Mouse (Mus musculus): ENCODE measurements around the gene Stx5a. TPM values are rescaled to one million over a fixed set of nuclear protein-coding genes. Genes with fewer than 3 reads are reported as not detected.
"Not testable (repeated sequence)": the region's sequence is repeated elsewhere in the genome, so short reads cannot be mapped to it uniquely, and the experiment has no call there.

Stx5a gene
- total RNA-seq, 2 experiments from 2014 or later: 83.6 to 92.9 TPM

DNA sequence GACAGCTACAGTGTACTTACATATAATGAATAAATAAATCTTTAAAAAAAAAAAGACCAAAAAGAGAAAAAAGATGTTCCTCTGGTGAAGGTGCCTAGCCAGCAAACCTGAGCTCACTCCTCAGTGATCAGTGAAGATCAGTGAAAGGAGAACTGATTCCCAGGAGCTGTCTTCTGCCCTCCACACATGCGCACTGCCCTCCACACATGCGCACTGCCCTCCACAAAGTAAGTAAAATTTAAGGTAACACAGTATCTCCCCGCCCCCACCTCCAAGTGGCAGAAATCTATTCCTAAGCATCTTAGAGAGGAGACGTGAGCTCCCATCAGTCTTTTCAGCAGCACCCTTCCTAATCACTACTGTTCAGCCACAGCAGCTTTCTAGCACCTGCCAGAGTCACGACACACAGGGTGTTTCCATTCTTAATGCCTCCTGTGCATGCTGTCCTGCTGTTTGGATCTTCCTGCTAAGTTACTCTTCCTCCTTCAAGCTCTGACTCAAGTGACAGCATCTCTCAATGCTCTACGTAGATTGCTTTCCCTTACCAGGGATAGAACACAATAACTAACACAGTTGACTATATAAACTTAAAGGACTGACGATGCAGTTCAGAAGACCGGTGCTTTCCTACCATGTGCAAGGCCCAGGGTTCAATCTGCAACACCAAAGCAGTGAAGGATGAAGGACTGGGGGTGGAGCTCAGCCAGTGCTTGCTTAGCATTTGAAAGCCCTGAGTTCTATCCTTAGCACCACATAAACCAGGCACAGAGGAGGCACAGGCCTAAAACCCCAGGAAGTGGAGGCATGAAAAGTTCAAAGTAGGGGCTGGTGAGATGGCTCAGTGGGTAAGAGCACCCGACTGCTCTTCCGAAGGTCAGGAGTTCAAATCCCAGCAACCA is 25.1 kb upstream of the Stx5a start:
- no peak for DNase-seq

DNA sequence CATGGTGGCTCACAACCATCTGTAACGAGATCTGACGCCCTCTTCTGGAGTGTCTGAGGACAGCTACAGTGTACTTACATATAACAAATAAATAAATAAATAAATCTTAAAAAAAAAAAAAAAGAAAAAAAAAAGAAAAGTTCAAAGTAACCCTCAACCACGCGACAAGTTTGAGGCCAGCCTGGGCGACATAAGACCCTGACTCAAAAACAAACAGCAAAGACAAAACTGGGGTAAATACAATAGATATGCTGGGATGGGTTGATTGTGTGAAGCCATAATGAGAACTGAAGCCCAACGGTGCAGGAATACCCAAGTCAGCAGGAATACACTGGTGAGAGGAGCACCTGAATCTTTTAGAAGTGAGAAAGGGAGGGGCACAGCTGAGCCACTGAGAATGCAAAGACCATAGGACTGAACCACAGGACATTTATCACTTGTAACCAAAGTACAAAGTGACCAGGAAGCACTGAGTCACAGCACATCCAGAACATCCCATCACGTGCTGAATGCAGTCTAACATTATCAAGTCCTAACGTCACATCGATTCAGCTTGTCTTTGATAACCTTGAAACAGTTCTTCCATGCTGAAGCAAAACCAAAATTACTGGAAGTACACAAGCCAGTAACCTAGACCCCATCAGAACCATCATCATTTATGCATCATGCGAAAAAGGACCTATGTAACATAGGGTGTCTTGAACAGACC is 24.3 kb upstream of the Stx5a start:
- no peak for DNase-seq

DNA sequence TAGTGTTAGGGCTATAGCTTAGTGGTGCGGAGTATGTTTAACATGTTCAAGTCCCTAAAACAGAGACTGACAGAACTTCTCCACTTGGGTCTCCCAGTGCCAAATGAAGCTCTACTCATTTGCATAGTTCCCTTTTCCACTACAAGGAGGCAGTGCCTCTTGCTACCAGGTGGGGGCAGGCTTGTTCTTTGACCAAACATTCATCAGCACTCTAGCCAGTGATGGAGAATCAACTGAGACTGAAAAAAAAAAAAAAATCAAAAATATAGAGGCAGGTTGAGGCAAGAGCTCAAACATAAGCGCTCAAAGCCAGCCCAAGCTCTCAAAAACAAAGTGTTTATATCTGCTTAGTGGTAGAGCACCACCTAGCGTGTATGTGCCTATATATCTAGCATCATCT is 22.9 kb upstream of the Stx5a start:
- DNase-seq: peak; percentile 58 to 80

DNA sequence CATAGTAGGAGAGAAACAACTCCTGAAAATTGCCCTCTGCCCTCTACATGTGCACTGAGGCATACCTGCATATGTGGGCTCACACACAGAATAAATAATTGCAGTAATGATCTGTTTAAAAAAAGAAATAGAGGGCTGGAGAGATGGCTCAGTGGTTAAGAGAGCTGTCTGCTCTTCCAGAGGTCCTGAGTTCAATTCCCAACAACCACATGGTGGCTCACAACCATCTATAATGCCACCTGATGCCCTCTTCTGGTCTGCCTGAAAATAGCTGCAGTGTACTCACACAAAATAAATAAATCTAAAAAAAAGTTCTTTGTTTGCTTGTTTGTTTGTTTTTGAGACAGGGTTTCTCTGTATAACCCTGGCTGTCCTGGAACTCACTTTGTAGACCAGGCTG is 22.2 kb upstream of the Stx5a start:
- DNase-seq: not testable (repeated sequence)

DNA sequence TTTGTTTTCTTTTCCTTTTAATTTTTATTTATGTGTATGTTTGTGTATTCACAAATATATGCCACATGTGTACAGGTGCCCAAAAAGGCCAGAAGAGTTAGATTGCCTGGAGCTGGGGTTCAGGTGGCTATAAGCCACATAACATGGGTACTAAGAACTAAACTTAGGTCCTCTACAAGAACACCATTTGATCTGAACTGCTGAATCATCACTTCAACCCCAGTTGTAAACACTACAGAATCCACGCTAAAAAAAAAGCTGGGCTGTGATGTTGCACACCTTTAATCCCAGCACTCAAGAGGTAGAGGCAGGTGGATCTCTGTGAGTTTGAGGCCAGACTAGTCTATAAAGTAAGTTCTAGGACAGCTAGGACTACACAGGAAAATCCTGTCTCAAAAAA is 19.8 kb upstream of the Stx5a start:
- no peak for DNase-seq

DNA sequence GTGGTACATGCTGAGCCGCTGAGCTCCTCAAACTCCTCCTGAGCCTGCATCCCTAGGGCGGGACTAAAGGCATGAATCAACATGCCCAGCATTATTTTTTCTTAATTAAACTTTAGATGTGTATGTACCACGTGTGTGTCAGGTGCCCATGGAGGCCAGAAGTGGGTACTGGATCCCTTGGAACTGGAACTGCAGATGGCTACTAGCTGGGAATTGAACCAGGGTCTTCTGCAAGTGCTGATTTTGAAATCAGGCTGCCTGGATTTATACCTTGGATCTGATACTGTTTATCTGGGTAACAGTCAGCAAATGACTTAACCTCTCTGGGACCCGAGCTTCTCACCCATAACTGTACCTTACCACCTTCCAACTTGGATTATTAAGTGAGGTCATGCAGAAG is 19.2 kb upstream of the Stx5a start:
- no peak for DNase-seq

DNA sequence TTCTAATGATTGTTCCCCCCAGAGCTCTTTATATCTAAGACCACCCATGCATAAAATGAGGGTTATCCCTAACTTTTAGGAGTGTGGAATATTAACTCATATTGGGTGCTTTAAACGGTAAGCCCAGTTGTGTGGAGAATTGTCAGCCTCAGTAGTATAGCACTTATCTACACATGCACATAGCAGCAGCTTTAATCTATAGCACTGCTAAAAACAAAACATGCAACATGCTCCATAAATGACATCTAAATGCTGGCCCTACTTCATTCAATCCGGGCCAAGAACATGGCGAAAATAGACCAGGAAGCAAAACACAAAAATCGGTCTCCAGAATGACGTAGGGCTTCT is 18.7 kb upstream of the Stx5a start:
- DNase-seq: no peak

DNA sequence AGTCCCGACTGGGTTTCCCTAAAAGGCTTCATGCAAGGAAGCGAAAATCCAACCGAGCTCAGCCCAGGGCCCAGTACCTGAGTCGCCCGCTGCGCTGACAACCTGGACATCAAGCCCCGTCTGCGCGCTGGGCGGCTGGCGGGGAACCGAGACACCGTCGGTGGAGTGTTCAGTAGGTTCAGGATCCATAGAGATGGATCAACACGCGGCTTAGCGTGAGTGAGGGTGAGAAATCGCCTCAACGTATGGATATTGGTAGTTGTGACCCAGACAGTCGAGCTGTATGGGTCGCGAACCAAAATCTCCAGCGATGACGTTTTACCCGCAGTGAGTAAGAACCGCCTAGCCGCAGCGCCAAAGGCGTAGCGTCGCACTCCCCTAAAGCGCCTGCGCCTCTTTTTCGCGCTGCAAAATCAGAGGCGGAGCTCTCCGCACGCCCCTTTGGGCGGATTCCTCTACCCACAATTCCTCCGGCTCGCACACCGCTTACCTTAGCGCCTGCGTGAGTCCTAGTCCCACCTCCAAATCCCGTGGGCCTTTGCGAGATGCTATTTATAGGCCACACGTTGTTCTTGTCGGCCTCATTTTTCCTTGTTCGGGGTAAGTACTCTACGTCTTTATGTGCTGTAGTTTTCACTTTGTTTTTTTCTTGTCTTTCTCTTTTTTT is 18.2 kb upstream of the Stx5a start, which contains the start of gene Slc3a2:
Gene Slc3a2 (minus strand): TSS at position 463 of the 667 bp plus-strand sequence.
- DNase-seq: peak; percentile 95 to 96

DNA sequence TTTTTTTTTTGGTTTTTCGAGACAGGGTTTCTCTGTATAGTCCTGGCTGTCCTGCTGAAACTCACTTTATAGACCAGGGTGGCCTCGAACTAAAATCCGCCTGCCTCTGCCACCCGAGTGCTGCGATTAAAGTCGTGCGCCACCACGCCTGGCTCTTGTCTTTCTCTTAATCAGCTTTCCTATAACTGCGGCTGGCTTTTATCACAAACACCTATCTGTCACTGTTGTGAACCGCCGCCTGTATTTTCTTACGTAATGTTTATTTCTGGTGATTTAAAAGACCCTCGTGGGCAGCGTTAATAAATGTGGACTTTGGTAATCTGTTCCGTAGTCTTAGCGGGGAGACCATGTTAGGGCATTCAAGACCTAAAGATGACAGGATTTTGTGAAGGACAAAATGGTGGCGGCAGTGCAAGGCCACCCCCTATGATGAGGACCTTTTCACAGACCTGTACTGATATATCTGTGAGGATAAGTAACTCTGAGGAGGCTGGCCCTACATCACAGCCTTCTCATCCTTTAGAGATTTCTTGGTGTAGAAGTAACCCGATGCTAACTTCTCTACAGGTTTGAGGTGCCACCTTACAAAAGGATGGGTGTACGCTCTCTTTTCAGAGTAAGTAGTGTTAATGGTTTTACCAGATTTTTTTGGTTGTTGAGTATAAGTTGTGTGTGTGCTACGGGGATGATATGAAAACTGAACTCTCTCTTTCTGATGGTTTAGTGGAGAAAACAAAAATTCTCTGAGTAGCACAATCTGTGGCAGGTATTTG is 17.5 kb upstream of the Stx5a start:
- DNase-seq: no peak

DNA sequence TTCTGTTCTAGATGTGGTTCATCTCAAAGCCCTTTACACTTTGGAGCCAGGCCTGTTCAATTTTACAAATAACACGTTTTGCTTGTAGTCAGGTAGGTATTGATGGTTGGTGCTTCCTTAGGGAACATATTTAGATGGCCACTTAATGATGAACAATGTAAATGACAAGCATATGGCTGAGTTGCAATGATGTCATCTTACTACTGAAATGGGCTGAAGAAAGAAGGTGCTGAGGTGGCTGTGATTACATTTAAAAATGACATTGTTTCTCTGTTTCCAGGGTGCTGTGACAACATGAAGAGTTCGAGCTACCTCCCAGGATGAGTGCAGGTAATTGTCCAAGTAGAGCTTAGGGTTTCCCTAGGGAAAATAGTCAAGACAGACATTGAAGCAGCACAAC is 16.8 kb upstream of the Stx5a start:
- DNase-seq: no peak

DNA sequence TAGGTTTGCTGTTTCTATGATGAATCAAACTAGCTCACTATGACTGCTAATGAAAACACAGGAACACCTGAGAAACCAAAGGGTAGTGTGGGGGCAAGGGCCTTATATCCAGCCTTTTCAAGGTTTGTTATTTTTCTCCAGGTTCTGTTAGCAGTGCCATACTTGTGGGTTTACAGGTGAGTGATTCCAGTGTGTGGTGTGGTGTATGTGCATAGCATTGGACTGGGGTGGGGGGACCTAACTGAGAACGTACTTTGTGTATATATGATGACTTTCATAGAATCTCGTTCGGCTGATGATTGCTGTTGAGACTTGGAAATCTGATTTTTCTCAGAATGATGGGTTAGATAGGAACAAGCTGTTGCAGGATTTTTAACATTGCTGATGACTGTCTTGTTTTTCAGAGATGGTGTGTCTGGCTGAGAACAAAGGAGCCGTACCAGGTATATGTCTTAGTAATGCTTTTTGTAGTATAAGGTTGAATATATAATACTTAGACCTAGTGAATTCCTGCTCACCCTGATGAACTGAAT is 16.1 kb upstream of the Stx5a start:
- no peak for DNase-seq

DNA sequence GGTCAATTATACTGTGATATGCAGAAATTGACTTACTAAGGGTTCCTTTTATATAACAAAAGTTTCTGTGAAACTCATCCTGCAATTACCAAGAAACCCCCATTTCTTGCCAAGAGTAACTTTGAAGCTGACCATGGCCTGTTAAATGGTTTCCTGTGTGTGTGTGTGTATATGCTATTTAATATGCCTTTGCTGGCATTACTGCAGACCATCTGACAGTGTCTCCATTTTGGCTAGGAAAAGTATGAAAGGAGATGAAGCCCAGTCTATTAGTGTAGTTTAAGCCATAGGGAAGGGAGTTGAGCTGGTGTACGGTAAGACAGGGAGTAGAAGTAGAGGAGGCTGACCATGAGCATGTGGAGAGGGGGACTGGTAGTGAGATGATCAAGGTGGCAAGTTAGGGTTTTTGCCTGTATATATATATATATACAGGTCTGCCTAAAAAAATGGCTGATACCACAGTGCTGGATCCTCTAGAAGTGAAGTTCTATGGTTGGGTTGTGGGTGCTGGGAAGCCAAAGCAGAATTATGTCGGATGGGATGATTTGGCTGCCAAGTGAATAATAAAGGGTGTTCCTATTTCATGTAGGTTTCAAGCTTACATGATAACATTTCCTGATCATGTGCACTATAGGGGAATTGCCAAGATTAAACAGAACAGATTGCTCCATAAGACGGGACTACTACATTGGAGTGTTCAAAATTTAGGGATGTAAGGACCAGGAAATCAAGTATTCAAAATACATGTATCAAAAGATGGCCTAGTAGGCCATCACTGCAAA is 14.4 kb upstream of the Stx5a start:
- DNase-seq: no peak

DNA sequence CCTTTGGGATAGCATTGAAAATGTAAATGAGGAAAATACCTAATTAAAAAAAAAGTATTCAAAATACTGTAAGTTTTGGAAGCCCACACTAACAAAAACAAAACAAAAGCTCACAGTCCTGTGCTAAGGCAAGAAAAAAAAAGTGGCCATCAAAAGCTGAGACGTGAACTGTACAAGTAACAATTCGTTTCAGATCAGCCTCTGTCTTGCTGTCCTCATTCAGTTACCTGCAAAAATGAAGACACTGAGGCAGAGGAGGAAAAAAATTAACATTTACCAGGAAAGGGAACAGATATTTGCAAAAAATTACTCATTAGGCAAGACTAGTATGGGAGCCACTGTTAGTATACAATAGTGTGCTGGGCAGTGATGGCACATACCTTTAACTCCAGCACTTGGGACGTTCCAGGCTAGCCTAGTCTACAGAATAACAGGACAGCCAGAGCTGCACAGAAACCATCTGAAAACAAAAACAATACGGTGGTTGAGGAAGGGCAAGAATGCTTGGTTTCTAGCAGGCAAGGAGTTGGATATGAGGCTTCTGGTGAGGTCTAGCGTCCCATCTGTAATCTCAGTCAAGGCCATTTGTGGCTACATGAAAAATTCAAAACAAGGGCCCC is 13.6 kb upstream of the Stx5a start:
- DNase-seq: no peak

DNA sequence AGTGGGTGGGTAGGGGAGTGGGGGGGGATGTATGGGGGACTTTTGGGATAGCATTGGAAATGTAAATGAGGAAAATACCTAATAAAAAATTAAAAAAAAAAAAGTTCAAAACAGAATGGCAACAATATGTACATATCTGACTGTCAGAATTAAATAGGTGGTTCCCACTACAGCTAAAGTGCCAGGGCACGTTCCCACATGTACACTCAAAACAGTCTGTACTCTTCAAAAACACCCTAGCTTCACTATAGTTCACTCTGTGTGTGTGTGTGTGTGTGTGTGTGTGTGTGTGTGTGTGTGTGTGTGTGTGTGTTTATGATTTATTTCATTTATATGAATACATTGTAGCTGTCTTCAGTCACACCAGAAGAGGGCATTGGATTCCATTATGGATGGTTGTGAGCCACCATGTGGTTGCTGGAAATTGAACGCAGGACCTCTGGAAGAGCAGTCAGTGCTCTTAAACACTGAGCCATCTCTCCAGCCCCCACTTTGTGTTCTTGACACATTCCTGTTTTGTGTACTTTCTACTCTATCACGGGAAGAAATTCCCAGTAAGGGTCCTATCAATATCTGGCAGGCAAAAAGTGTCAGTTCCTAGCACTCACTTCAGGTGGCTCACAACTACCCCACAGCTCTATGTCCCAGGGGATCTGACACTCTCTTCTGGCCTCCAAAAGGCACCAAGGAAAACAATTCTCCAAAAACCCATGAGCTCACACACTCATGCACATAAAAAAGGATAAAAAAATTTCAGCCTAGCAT is 12.7 kb upstream of the Stx5a start:
- not testable (repeated sequence) for DNase-seq

DNA sequence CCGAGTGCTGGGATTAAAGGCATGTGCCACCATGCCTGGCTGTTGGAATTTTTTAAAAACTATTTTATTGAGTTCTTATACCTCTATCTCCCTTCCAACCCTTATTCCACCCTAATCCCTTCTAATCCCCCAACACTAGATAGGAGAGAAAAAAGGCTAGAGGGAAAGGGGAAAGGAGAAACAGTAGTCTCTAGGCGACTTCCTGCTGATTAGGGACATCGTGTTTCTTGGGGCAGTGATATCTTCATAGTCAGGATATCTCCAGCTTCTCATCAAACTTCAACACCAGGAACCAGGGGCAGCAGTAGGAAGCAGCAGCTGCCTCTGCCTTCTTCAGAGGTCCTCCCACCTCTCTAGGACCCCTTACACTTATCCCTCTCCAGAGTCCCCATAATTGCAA is 6.9 kb upstream of the Stx5a start:
- DNase-seq: no peak

DNA sequence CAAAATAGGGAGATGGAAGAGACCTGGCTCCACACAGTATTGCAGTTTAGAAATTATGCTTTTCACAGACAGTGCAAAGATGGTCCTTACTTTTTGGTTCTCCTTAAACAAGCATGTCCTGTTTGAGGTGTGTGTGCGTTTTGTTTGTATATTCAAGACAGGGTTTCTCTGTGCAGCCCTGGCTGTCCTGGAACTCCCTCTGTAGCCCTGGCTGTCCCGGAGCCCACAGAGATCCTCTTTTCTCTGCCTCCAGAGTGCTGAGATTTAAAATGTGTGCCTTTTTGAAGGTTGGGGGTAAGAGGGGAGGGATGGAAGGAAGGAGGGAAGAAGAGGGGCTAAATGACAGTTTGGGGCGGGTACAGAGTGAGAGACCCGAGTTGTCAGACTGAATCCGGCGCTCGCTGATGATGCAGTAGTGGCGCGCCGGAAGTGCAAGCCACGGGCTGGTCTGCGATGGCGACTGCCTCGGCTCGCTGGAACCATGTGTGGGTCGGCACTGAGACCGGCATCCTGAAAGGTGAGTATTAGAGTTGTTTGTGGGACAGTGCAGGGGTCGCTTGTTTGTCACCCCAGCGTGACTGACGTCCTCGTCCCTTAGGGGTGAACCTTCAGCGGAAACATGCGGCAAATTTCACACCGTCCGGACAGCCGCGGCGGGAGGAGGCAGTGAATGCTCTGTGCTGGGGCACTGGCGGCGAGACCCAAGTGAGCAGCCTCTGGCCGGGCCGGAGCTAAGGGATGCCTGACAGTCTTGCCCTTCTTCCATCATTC is 5.6 kb upstream of the Stx5a start, which contains the start of gene Wdr74:
Gene Wdr74 (plus strand): TSS at position 439 of the 771 bp plus-strand sequence.
- peak; percentile 93 to 95 for DNase-seq

DNA sequence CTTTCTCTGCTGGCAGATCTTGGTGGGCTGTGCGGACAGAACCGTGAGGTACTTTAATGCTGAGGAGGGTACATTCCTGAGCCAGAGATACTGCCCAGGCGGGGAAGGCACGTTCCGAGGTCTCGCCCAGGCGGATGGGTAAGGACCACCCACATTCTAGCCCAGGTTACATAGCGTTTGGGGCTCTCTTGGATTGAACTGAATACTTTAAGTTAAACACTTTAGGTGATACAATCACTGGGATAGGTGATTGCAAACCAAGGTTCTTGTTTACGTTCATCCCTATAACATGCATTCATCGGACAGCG is 5.1 kb upstream of the Stx5a start:
- DNase-seq: no peak

DNA sequence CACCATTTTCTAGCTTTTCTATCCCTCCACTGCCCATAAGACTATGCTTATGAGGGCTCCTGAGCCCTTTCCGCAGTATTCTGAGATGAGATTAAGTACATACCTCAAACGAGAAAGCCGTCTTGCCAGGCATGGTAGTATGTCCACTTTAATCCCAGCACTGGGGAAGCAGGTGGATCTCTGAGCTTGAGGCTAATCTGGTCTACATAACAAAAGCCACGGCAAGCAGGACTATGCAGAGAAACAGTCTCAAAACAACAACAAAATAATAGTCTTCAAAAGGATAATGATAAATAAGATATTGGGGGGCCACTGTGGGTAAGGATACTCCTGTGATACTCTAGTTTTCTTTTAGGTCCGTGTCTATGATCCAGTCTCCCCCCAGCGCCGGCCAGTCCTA is 2.3 kb upstream of the Stx5a start:
- no peak for DNase-seq

DNA sequence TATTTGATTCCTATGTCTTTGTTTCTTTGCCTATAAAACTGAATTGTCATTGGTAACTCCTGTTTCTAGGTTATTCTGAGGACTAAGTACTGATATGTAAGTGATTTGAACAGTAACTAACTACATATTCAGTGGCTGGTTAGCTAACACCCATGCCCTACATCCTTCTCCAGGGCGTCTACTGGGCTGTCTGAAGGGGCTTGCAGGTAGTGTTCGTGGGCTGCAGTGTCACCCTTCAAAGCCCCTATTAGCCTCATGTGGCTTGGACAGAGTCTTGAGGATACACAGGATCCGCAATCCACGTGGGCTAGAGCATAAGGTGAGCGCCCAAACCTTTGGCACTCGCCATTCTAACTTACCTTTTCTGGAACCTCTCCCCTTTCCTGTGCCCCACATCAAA is 1.6 kb upstream of the Stx5a start:
- DNase-seq: no peak
